Mouse (Mus musculus) C2C12 (cell line): ENCODE results near the gene Shmt2.

ENCODE experiments used
- CTCF ChIP-seq: IDR thresholded peaks from one replicate; pipeline ENCODE4 v1.5.1; 2011; ENCODE audit not compliant: control insufficient read depth, insufficient read depth, insufficient read length
- FOSL1 ChIP-seq: IDR thresholded peaks from one replicate; pipeline ENCODE4 v1.8.0; 2011; ENCODE audit warnings: mild to moderate bottlenecking, low read length; ENCODE audit not compliant: poor library complexity, insufficient read depth, severe bottlenecking
- MAX ChIP-seq: IDR thresholded peaks from one replicate; pipeline ENCODE4 v1.6.1; 2011; ENCODE audit warnings: mild to moderate bottlenecking, control low read depth
- MYOD1 ChIP-seq: IDR thresholded peaks from one replicate; pipeline ENCODE4 v1.6.1; 2011; ENCODE audit warnings: low read depth; ENCODE audit not compliant: control insufficient read depth, insufficient read length
- MYOG ChIP-seq: IDR thresholded peaks from one replicate; pipeline ENCODE4 v1.6.1; 2011; ENCODE audit not compliant: control insufficient read depth, insufficient read length; ENCODE audit errors: extremely low read depth
- USF1 ChIP-seq: IDR thresholded peaks from one replicate; pipeline ENCODE4 v1.6.1; 2011; ENCODE audit warnings: low read depth, mild to moderate bottlenecking, control low read depth, moderate library complexity

DNA sequence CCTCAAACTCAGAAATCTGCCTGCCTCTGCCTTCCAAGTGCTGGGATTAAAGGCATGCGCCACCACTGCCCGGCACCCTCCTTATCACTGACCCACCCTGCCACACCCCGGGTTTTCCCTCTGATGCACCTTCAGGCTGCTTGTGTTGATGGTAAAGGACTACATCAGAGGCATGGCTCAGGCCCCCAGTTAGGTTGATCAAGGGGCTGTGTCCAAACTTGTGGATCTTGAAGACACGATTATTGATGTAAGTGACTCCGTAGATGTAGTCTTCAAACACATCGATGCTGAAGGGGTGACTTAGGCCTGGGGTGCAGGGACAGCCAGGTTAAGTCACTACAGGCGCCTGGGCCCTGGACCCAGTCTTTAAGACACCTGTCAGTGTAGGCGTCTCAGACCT lies 19.3 kb upstream of the Shmt2 start:
- TF ChIP-seq CTCF (no peak), MYOD1 (no peak), MAX (no peak), USF1 (no peak), FOSL1 (no peak), MYOG (no peak)
